Mouse (Mus musculus) limb, embryonic 15.5 days (tissue): ENCODE data around the gene D930007J09Rik. TPM values are rescaled to one million over a fixed set of nuclear protein-coding genes. Genes with fewer than 3 reads are reported as not detected.

ENCODE experiments used
- ATAC-seq: fragments of 200-750 bp; cut with Nextera tagmentation; 2 replicates; pipeline ENCODE4 v1.8.0; 2017; ENCODE audit warnings: low read depth, moderate TSS enrichment; ENCODE audit not compliant: insufficient number of reproducible peaks, low FRiP score, low TSS enrichment
- H3K27ac ChIP-seq: fragments of 300-500 bp; sonication (generic); 2 replicates; pipeline ENCODE4 v1.5.1; 2015; ENCODE audit warnings: moderate library complexity, mild to moderate bottlenecking, inconsistent platforms
- H3K27me3 ChIP-seq: fragments of 300-500 bp; sonication (generic); 2 replicates; pipeline ENCODE4 v1.6.1; 2015; ENCODE audit warnings: inconsistent platforms
- H3K36me3 ChIP-seq: fragments of 300-500 bp; sonication (generic); 2 replicates; pipeline ENCODE4 v1.6.1; 2015; ENCODE audit warnings: inconsistent platforms
- H3K4me1 ChIP-seq: fragments of 300-500 bp; sonication (generic); 2 replicates; pipeline ENCODE4 v1.6.1; 2015; ENCODE audit warnings: inconsistent platforms
- H3K4me2 ChIP-seq: fragments of 300-500 bp; sonication (generic); 2 replicates; pipeline ENCODE4 v1.6.1; 2015; ENCODE audit warnings: mild to moderate bottlenecking, inconsistent platforms
- H3K4me3 ChIP-seq: fragments of 300-500 bp; sonication (generic); 2 replicates; pipeline ENCODE4 v1.5.1; 2015; ENCODE audit warnings: mild to moderate bottlenecking, inconsistent platforms
- H3K9ac ChIP-seq: fragments of 300-500 bp; sonication (generic); 2 replicates; pipeline ENCODE4 v1.6.1; 2015; ENCODE audit warnings: inconsistent platforms
- H3K9me3 ChIP-seq: fragments of 300-500 bp; sonication (generic); 2 replicates; pipeline ENCODE4 v1.6.1; 2016; ENCODE audit warnings: inconsistent platforms
- WGBS: fragments of 180-500 bp; shearing (Covaris S2); methylation state at CpG from one replicate; pipeline ENCODE4 v1.1.7; 2015; 5-methylcytosine and 5-hydroxymethylcytosine counted together
- polyA plus RNA-seq: library from polyadenylated mRNA; unstranded; fragments of >200 nt; fragmentation: Nextera tagmentation; extraction: Ambion mirVana; gene quantifications from 2 replicates; pipeline ENCODE4 v1.2.1, GENCODE M21; 2015

Gene D930007J09Rik
- polyA plus RNA-seq, 1 experiment from 2014 or later, result not detected

DNA sequence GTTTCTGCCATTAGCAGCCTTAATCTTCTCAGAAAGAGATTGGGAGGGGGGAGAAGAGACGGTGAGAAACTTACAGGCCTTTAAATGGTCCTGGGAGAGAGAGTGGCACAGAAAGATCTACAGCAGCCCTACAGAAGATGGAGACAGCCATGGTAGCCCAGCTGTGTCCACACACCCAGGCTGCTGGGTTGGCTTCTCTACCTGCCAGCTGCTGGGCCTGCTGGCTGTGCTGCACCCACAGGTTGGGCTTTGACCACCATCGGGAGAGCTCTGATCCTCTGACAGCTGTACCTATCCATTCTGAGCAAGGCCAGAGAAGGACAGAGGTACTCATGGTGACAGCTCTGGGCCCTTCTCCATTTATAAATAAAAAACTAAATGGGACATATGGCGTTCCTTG is 23.8 kb downstream of the D930007J09Rik start:
- Histone ChIP-seq H3K4me3 (no peak overlapping the region), H3K27me3 (0 out of 2 replicates have a peak, but pooled peaks cover 3% of the 10 kb centered on the region), H3K27ac (no peak overlapping the region), H3K4me2 (no peak overlapping the region), H3K9me3 (no peaks in the 10 kb centered on the region), H3K9ac (no peak overlapping the region), H3K36me3 (no peaks in the 10 kb centered on the region), H3K4me1 (peaks cover 4% of the 10 kb centered on the region; the same call in 1 of the 2 replicates)
- WGBS, result 64% methylated on average over 3 of the region's 3 CpGs
- no peak for ATAC-seq

DNA sequence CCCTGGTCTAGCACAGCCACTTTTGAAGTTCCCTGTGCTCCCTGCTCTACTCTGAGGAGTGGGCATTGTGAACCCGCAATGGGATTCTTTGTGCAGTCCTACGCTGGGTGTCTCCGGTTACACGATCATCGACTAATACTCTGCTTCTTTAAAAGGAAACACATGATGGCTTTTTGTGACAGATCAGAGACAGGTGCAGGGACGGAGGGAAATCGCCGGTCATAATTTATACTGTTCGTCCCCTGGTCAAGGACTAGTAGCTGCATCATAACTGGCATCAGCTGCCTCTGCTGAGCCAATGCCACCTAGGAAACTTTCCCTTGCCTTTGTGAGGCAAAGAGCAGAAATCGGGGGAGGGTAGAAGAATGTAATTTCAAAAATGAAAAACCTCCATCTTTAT is 26.3 kb downstream of the D930007J09Rik start:
- H3K9me3 ChIP-seq, result no peaks in the 10 kb centered on the region
- 61% methylated on average over 10 of the region's 10 CpGs for WGBS
- ATAC-seq, result peak; percentile 58; the same call in 1 of the 2 replicates
- no peak overlapping the region for H3K9ac ChIP-seq
- no peak overlapping the region for H3K27ac ChIP-seq
- no peaks in the 10 kb centered on the region for H3K36me3 ChIP-seq
- 0 out of 2 replicates have a peak, but pooled peaks cover 3% of the 10 kb centered on the region for H3K27me3 ChIP-seq
- H3K4me2 ChIP-seq, result no peak overlapping the region
- H3K4me3 ChIP-seq, result no peak overlapping the region
- H3K4me1 ChIP-seq, result peaks cover 4% of the 10 kb centered on the region; the same call in 1 of the 2 replicates

GRCm38 (mm10) chr13:32775889-32776288 is 26.8 kb downstream of the D930007J09Rik start:
- Histone ChIP-seq H3K9me3 (no peaks in the 10 kb centered on the region), H3K27ac (no peak overlapping the region), H3K9ac (no peak overlapping the region), H3K27me3 (0 out of 2 replicates have a peak, but pooled peaks cover 3% of the 10 kb centered on the region), H3K4me1 (peaks cover 4% of the 10 kb centered on the region; the same call in 1 of the 2 replicates), H3K36me3 (no peaks in the 10 kb centered on the region), H3K4me3 (no peak overlapping the region), H3K4me2 (no peak overlapping the region)
- no peak for ATAC-seq
- WGBS, result 80% methylated on average over 9 of the region's 9 CpGs

DNA sequence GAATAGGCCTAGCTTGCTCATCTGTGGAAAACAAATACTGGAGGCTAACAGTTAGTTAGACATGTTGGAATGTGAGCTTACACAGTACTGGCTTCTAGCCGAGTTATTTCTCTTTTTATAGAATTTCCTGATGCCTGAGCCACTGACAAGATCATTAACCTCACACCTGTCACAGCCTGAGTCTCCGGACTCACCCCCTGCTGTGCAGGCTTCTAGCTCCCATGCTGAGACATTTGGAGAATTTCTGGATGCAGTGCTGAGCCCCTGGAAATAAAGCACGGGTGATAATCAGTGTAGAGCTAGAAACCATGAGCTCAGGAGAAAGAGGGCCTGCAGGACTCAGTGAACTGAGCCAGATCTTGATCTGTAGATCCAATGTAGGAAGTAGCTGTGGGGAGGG is 32.7 kb downstream of the D930007J09Rik start:
- Histone ChIP-seq H3K4me2 (no peak overlapping the region), H3K27ac (no peak overlapping the region), H3K9ac (no peak overlapping the region), H3K4me3 (no peak overlapping the region), H3K4me1 (0 out of 2 replicates have a peak, but pooled peaks cover 3% of the 10 kb centered on the region), H3K9me3 (no peaks in the 10 kb centered on the region), H3K27me3 (0 out of 2 replicates have a peak, but pooled peaks cover 8% of the 10 kb centered on the region), H3K36me3 (no peaks in the 10 kb centered on the region)
- peak; percentile 55; the same call in 1 of the 2 replicates for ATAC-seq
- 11% methylated on average over 3 of the region's 3 CpGs for WGBS

DNA sequence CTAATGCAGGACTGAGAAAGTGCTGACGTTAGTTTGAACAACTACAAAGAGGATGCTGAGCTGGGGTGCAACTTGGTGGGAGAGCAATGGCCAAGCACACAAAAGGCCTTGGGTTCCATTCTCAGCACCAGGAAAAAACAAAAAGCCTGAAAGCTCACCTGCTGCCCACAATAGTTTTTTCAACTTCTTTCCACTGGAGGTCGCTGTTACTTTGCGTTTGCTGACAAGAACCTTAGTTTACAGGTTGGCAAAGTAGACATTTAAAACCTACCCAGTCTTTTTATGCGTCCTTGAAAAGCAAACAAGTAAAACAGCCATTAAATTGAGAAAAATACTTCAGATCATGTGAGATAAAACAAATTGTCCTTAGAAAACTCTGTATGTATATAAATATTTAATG is 34.5 kb downstream of the D930007J09Rik start:
- 13% methylated on average over 4 of the region's 4 CpGs for WGBS
- no peak for ATAC-seq
- 0 out of 2 replicates have a peak, but pooled peaks cover 3% of the 10 kb centered on the region for H3K4me1 ChIP-seq

DNA sequence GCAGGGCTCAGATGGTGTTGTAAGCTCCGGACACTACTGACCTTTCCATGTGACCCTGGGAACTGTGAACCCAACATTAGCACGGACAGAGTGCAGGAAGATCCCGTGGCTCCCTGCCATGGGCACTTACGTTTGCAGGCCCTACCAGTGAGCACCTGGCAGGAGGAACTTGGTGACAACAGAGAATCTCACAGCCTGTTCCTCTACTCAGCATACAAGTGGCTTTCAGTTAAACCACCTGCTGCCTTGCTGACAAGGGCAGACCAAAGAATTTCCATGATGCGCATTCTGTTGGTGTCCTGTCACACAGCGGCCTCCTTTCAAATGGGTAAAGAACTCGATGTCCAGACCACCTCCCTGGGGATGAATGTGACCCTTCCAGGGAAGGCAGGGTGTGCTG is 38.2 kb downstream of the D930007J09Rik start:
- Histone ChIP-seq H3K27me3 (0 out of 2 replicates have a peak, but pooled peaks cover 8% of the 10 kb centered on the region), H3K9ac (no peak overlapping the region), H3K4me2 (no peak overlapping the region), H3K36me3 (no peaks in the 10 kb centered on the region), H3K9me3 (no peaks in the 10 kb centered on the region), H3K4me1 (peaks cover 6% of the 10 kb centered on the region), H3K4me3 (no peak overlapping the region), H3K27ac (no peak overlapping the region)
- no peak for ATAC-seq
- WGBS, result 44% methylated on average over 7 of the region's 7 CpGs

More for the DNA sequence above, 34.5 kb downstream of the D930007J09Rik start:
- H3K27ac ChIP-seq, result no peak overlapping the region
- H3K9me3 ChIP-seq, result no peaks in the 10 kb centered on the region
- H3K27me3 ChIP-seq, result 0 out of 2 replicates have a peak, but pooled peaks cover 8% of the 10 kb centered on the region
- no peak overlapping the region for H3K4me2 ChIP-seq
- no peaks in the 10 kb centered on the region for H3K36me3 ChIP-seq
- no peak overlapping the region for H3K4me3 ChIP-seq
- H3K9ac ChIP-seq, result no peak overlapping the region

DNA sequence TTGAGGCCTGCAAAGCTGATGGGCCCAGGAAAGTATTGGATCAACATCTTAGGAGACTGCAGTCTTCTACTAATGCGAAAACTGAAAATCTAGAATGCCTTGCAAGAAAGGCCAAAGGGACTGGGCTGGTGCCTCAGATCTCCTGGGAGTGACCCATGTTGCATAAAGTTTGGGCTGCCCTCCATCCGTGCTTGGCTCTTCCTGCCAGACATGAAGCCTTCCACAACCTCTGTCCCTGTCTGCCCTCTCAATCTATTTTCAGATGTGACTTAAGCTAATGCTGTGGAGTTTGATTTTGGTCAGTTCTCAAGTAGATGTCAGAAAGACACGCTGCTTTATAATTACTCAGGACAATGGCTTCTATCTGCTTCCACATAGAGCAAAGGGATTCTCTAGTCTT is 39.5 kb downstream of the D930007J09Rik start:
- peaks cover 12% of the 10 kb centered on the region for H3K4me1 ChIP-seq
- H3K4me3 ChIP-seq, result no peak overlapping the region
- no peak overlapping the region for H3K27ac ChIP-seq
- no peak overlapping the region for H3K4me2 ChIP-seq
- no peaks in the 10 kb centered on the region for H3K9me3 ChIP-seq
- H3K9ac ChIP-seq, result no peak overlapping the region
- 0 out of 2 replicates have a peak, but pooled peaks cover 8% of the 10 kb centered on the region for H3K27me3 ChIP-seq
- no peaks in the 10 kb centered on the region for H3K36me3 ChIP-seq
- 83% methylated on average over 3 of the region's 3 CpGs for WGBS
- no peak for ATAC-seq

DNA sequence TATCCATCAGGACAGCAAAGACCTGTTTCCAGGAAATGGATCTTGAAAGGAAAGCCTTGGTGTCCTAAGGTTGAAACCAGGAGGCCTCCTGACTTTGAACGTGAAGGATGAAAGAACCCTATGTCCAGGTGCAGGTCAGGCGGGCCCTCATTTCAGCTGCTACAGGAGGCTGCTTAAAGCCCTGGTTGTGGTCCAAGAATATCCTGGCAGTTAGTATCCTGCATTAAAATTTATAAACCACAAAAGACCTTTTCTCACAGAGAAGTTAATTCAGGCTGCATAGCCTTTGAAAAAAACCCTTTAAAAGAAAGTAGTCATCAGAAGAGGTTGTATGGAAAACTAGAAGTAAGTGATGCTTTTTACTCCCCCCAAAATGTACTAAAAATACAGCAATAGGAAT is 41.9 kb downstream of the D930007J09Rik start:
- H3K4me2 ChIP-seq, result no peak overlapping the region
- no peaks in the 10 kb centered on the region for H3K9me3 ChIP-seq
- H3K36me3 ChIP-seq, result no peaks in the 10 kb centered on the region
- H3K27me3 ChIP-seq, result no peaks in the 10 kb centered on the region
- H3K27ac ChIP-seq, result no peak overlapping the region; the same call in 1 of the 2 replicates
- ATAC-seq, result peak; percentile 61
- peaks cover 12% of the 10 kb centered on the region for H3K4me1 ChIP-seq
- no peak overlapping the region for H3K4me3 ChIP-seq
- no peak overlapping the region for H3K9ac ChIP-seq
- WGBS, result 43% methylated on average over 2 of the region's 2 CpGs

DNA sequence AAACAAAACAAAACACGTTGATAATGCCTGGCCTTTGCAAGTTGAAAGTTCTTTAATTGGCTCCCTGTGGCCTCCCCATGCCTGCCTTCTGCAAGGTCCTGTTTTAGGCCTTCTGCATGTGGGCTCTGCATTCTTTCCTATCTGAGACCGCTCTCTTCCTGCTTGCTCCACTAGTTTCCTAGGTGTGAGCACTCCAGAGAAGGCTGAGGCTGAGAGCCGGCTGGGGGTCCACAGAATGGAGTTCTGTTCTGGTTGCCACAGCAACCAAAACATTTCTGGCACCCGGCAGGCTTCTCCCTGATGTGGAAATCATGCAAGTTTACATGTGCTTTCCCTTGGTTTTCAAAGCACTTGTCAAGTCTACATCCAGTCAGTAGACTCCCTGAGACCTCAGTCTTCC is 43.6 kb downstream of the D930007J09Rik start:
- no peak; the same call in 1 of the 2 replicates for ATAC-seq
- Histone ChIP-seq H3K27ac (no peak overlapping the region), H3K9ac (no peak overlapping the region), H3K4me1 (peaks cover 12% of the 10 kb centered on the region), H3K36me3 (no peaks in the 10 kb centered on the region), H3K9me3 (no peaks in the 10 kb centered on the region), H3K4me2 (no peak overlapping the region), H3K27me3 (no peaks in the 10 kb centered on the region), H3K4me3 (no peak overlapping the region)
- WGBS, result 21% methylated on average over 4 of the region's 4 CpGs

Other genes starting within 250 kb of the D930007J09Rik start
- 5.5 and 11.9 TPM in 2 replicates for gene Mylk4, start 18.9 kb downstream of the D930007J09Rik start, polyA plus RNA-seq
- gene Wrnip1, start 811 bp downstream of the D930007J09Rik start, polyA plus RNA-seq, result 26.2 and 29.0 TPM in 2 replicates
- gene Serpinb1a, start 48.3 kb upstream of the D930007J09Rik start, polyA plus RNA-seq, result 35.2 and 40.8 TPM in 2 replicates
- gene Serpinb1c, start 95.4 kb upstream of the D930007J09Rik start, polyA plus RNA-seq, result 0.19 TPM in 1 of 2 replicates, not detected in the other
- 1.8 and 1.9 TPM in 2 replicates for gene Serpinb6b, start 162.4 kb upstream of the D930007J09Rik start, polyA plus RNA-seq
- gene Serpinb9, start 200.4 kb upstream of the D930007J09Rik start, polyA plus RNA-seq, result 3.9 and 4.5 TPM in 2 replicates
- gene Serpinb9b, start 224.6 kb upstream of the D930007J09Rik start, polyA plus RNA-seq, result 0.49 and 0.62 TPM in 2 replicates